Mouse (Mus musculus) neural tube, embryonic 14.5 days (tissue): ENCODE results near the gene Mrrf. TPM values are rescaled to one million over a fixed set of nuclear protein-coding genes. Genes with fewer than 3 reads are reported as not detected.

ENCODE experiments used
- polyA plus RNA-seq: library from polyadenylated mRNA; unstranded; fragments of >200 nt; fragmentation: Nextera tagmentation; extraction: Ambion mirVana; gene quantifications from 2 replicates; pipeline ENCODE4 v1.2.1, GENCODE M21; 2014

Gene Mrrf
- polyA plus RNA-seq, 1 experiment from 2014 or later: 30.4 TPM

Other genes starting within 250 kb of the Mrrf start
- gene Ttll11, start 156.5 kb upstream of the Mrrf start, polyA plus RNA-seq: 5.8 and 6.1 TPM in 2 replicates
- 302 and 344 TPM in 2 replicates for gene Ndufa8, start 87.0 kb upstream of the Mrrf start, polyA plus RNA-seq
- gene Morn5, start 86.9 kb upstream of the Mrrf start, polyA plus RNA-seq: 0.40 and 1.3 TPM in 2 replicates
- 1.6 TPM in 1 of 2 replicates, not detected in the other for gene Lhx6, start 31.0 kb upstream of the Mrrf start, polyA plus RNA-seq
- 138 and 145 TPM in 2 replicates for gene Rbm18, start 384 bp downstream of the Mrrf start, polyA plus RNA-seq
- gene Ptgs1, start 94.0 kb downstream of the Mrrf start, polyA plus RNA-seq: 2.7 and 7.7 TPM in 2 replicates
- gene Olfr338, start 237.1 kb downstream of the Mrrf start, polyA plus RNA-seq: not detected in 2 replicates